16 mouse cellular contexts compared by ENCODE assay signal in the genomic region with DNA sequence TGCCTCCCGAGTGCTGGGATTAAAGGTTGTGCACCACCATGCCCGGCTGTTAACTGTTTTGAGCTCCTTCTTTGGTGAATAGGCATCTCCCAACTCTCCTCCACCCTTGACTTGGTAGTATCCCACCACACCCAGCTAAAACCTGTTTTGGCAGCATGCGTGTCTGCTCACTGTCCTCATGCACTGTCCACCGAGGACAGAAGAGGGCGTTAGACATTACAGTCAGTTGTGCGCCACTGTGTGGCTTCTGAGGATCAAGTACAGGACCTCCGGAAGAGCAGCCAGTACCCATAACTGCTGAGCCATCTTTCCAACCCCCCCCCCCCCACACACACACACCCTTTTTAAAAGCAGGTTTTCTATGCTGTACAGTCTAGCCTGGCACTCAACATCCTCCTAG. TPM values are rescaled to one million over a fixed set of nuclear protein-coding genes. Genes with fewer than 3 reads are reported as not detected.
DNase-seq lines count a peak whose midpoint lies in the region; ATAC-seq and TF ChIP-seq lines count a peak whose summit lies in the region.
"Had no signal": no experiment of that assay in that cellular context is flagged by ENCODE, and none has a peak within 500 bp of the region (broad histone marks: within the 10 kb centered on the region; RNA-seq: fewer than 3 reads in every experiment).

No protein-coding gene starts in this region.

- peak; percentile 11; the same call in 1 of the 2 replicates for TF ChIP-seq CTCF in testis, adult 2 months (IDR thresholded peaks at IDR 0.05; ENCODE audit: control insufficient read depth, insufficient read depth, insufficient replicate concordance, low read depth, low read length)
- TF ChIP-seq CTCF in stomach, postnatal 0 days (IDR thresholded peaks at IDR 0.05; ENCODE audit: low read depth) = peak; percentile 59

- no peak overlapping the region for H3K9ac ChIP-seq in heart, embryonic 15.5 days
- no peak overlapping the region for H3K9ac ChIP-seq in kidney, embryonic 15.5 days
- H3K9ac ChIP-seq in stomach, postnatal 0 days (ENCODE audit: low read length) = no peak overlapping the region
- H3K9ac ChIP-seq: lung, embryonic 15.5 days had no signal

- peaks cover 43% of the 10 kb centered on the region for H3K4me1 ChIP-seq in heart, embryonic 15.5 days (replicated peaks)
- peaks cover 42% of the 10 kb centered on the region for H3K4me1 ChIP-seq in kidney, embryonic 15.5 days
- H3K4me1 ChIP-seq in testis, adult 2 months (ENCODE audit: control insufficient read depth, insufficient read depth, low read length) = peaks cover 16% of the 10 kb centered on the region
- no peaks in the 10 kb centered on the region; the same call in 1 of the 2 replicates for H3K4me1 ChIP-seq in stomach, postnatal 0 days (replicated peaks; ENCODE audit: control insufficient read depth, insufficient read depth)

- DNase-seq in heart, adult 18-20 months = no peak
- peak; percentile 38 to 61 for DNase-seq in kidney, postnatal 36 days
- DNase-seq in testis, postnatal 10 days (ENCODE audit: low spot score) = no peak
- DNase-seq in stomach, postnatal 0 days (ENCODE audit: low spot score) = no peak
- DNase-seq: adrenal gland, postnatal 25 days; cerebellum, adult 9-11 months; gastrocnemius, postnatal 25 days; layer of hippocampus, postnatal 36 days had no signal

- WGBS in heart, embryonic 15.5 days = 64% methylated on average over 7 of the region's 7 CpGs
- 76% methylated on average over 7 of the region's 7 CpGs for WGBS in kidney, embryonic 15.5 days
- 66% methylated on average over 7 of the region's 7 CpGs for WGBS in stomach, postnatal 0 days

- H3K4me3 ChIP-seq in heart, embryonic 15.5 days = no peak overlapping the region
- H3K4me3 ChIP-seq in kidney, embryonic 15.5 days (replicated peaks) = no peak overlapping the region
- H3K4me3 ChIP-seq in testis, adult 2 months (ENCODE audit: control insufficient read depth, low read depth, low read length) = no peak overlapping the region
- H3K4me3 ChIP-seq in stomach, postnatal 0 days (ENCODE audit: low read depth, low read length) = no peak overlapping the region
- H3K4me3 ChIP-seq: lung, embryonic 15.5 days had no signal

- TF ChIP-seq POLR2A in testis, adult 2 months (IDR thresholded peaks at IDR 0.05; ENCODE audit: control insufficient read depth, low read depth, low read length) = no peak

- ATAC-seq in heart, embryonic 15.5 days (replicated peaks; ENCODE audit: insufficient number of reproducible peaks, insufficient read depth, low FRiP score, low read depth) = no peak
- no peak for ATAC-seq in kidney, embryonic 15.5 days (replicated peaks; ENCODE audit: low FRiP score)
- no peak for ATAC-seq in stomach, postnatal 0 days (ENCODE audit: low FRiP score, low TSS enrichment)
- ATAC-seq: forebrain, embryonic 16.5 days had no signal

- H3K4me2 ChIP-seq in heart, embryonic 15.5 days = no peak overlapping the region
- H3K4me2 ChIP-seq in kidney, embryonic 15.5 days = no peak overlapping the region
- H3K4me2 ChIP-seq in stomach, postnatal 0 days (replicated peaks; ENCODE audit: low read depth) = no peak overlapping the region
- H3K4me2 ChIP-seq: lung, embryonic 15.5 days had no signal

- H3K9me3 ChIP-seq in heart, embryonic 15.5 days (replicated peaks) = no peaks in the 10 kb centered on the region
- no peaks in the 10 kb centered on the region for H3K9me3 ChIP-seq in kidney, embryonic 15.5 days (replicated peaks)
- H3K9me3 ChIP-seq in stomach, postnatal 0 days (ENCODE audit: control insufficient read depth, low read length) = no peaks in the 10 kb centered on the region
- H3K9me3 ChIP-seq: lung, embryonic 15.5 days had no signal

- 0 out of 2 replicates have a peak overlapping the region, but pooled peaks have one; percentile 65 for H3K27ac ChIP-seq in heart, embryonic 15.5 days
- no peak overlapping the region for H3K27ac ChIP-seq in kidney, embryonic 15.5 days
- no peak overlapping the region for H3K27ac ChIP-seq in testis, adult 2 months (ENCODE audit: control insufficient read depth, insufficient read depth, low read depth, low read length)
- no peak overlapping the region for H3K27ac ChIP-seq in stomach, postnatal 0 days (replicated peaks)
- H3K27ac ChIP-seq: lung, embryonic 15.5 days had no signal

- H3K36me3 ChIP-seq in heart, embryonic 15.5 days = no peaks in the 10 kb centered on the region
- H3K36me3 ChIP-seq in kidney, embryonic 15.5 days = peaks cover under 1% of the 10 kb centered on the region; the same call in 1 of the 2 replicates
- no peaks in the 10 kb centered on the region for H3K36me3 ChIP-seq in testis, adult 2 months (ENCODE audit: control insufficient read depth, insufficient read depth, low read length)
- H3K36me3 ChIP-seq in stomach, postnatal 0 days (ENCODE audit: control insufficient read depth, insufficient read depth, low read length) = no peaks in the 10 kb centered on the region
- H3K36me3 ChIP-seq: lung, embryonic 15.5 days had no signal

- no peak for TF ChIP-seq EP300 in stomach, postnatal 0 days (optimal IDR thresholded peaks at IDR 0.05)

- H3K27me3 ChIP-seq in heart, embryonic 15.5 days = peaks cover 28% of the 10 kb centered on the region
- peaks cover 26% of the 10 kb centered on the region for H3K27me3 ChIP-seq in kidney, embryonic 15.5 days
- no peaks in the 10 kb centered on the region for H3K27me3 ChIP-seq in testis, adult 2 months (ENCODE audit: control insufficient read depth, insufficient read depth, low read length)
- no peaks in the 10 kb centered on the region for H3K27me3 ChIP-seq in stomach, postnatal 0 days (ENCODE audit: control insufficient read depth, insufficient read depth, low read length)

RNA-seq across cellular contexts. Expression of a gene that starts 3.7 kb away (rescaled TPM):
- polyA plus RNA-seq in heart, embryonic 15.5 days (2015; fragmentation: Nextera tagmentation; extraction: Ambion mirVana) = 0.27 TPM in 1 of 2 replicates, not detected in the other
- total RNA-seq in heart, adult 18-20 months (2021) = under 1 TPM in 1 of 2 experiments, not detected in 1; 0.57 TPM
- polyA plus RNA-seq in kidney, embryonic 15.5 days (2015; fragmentation: Nextera tagmentation; extraction: Ambion mirVana) = not detected in 2 replicates
- polyA plus RNA-seq in testis, adult 2 months (2012; rRNA removed) = 945 and 1,232 TPM in 2 replicates
- polyA plus RNA-seq in stomach, postnatal 0 days (2015; fragmentation: Nextera tagmentation; extraction: Ambion mirVana) = 0.36 and 0.44 TPM in 2 replicates
- total RNA-seq: adrenal gland, postnatal 25 days; gastrocnemius, postnatal 25 days; hematopoietic stem cell, adult 5-6 weeks; layer of hippocampus, postnatal 36 days had no signal
- polyA plus RNA-seq: limb, embryonic 11.5 days; lung, embryonic 15.5 days had no signal

RNA-seq across cellular contexts. Expression of a gene that starts 3.9 kb away (rescaled TPM):
- polyA plus RNA-seq in heart, embryonic 15.5 days (2015; fragmentation: Nextera tagmentation; extraction: Ambion mirVana) = not detected in 2 replicates
- total RNA-seq in heart, adult 18-20 months (2021) = not detected
- polyA plus RNA-seq in kidney, embryonic 15.5 days (2015; fragmentation: Nextera tagmentation; extraction: Ambion mirVana) = not detected in 2 replicates
- 252 and 267 TPM in 2 replicates for polyA plus RNA-seq in testis, adult 2 months (2012; rRNA removed)
- 0.07 TPM in 1 of 2 replicates, not detected in the other for polyA plus RNA-seq in stomach, postnatal 0 days (2015; fragmentation: Nextera tagmentation; extraction: Ambion mirVana)
- total RNA-seq: adrenal gland, postnatal 25 days; gastrocnemius, postnatal 25 days; hematopoietic stem cell, adult 5-6 weeks; layer of hippocampus, postnatal 36 days had no signal
- polyA plus RNA-seq: limb, embryonic 11.5 days; lung, embryonic 15.5 days; thymus, postnatal 0 days had no signal

RNA-seq across cellular contexts. Expression of a gene that starts 18.7 kb away (rescaled TPM):
- 283 and 352 TPM in 2 replicates for polyA plus RNA-seq in heart, embryonic 15.5 days (2015; fragmentation: Nextera tagmentation; extraction: Ambion mirVana)
- total RNA-seq in heart, adult 18-20 months (2021) = 1 to 10 TPM; 4.5 to 4.7 TPM
- polyA plus RNA-seq in kidney, embryonic 15.5 days (2015; fragmentation: Nextera tagmentation; extraction: Ambion mirVana) = 881 and 886 TPM in 2 replicates
- polyA plus RNA-seq in testis, adult 2 months (2012; rRNA removed) = 55.6 and 69.9 TPM in 2 replicates
- polyA plus RNA-seq in stomach, postnatal 0 days (2015; fragmentation: Nextera tagmentation; extraction: Ambion mirVana) = 153 and 174 TPM in 2 replicates

RNA-seq across cellular contexts. Expression of a gene that starts 33.3 kb away (rescaled TPM):
- polyA plus RNA-seq in heart, embryonic 15.5 days (2015; fragmentation: Nextera tagmentation; extraction: Ambion mirVana) = 23.1 and 27.2 TPM in 2 replicates
- 10 to 100 TPM; 46.7 to 49.1 TPM for total RNA-seq in heart, adult 18-20 months (2021)
- 26.4 and 28.8 TPM in 2 replicates for polyA plus RNA-seq in kidney, embryonic 15.5 days (2015; fragmentation: Nextera tagmentation; extraction: Ambion mirVana)
- 35.5 and 38.2 TPM in 2 replicates for polyA plus RNA-seq in testis, adult 2 months (2012; rRNA removed)
- polyA plus RNA-seq in stomach, postnatal 0 days (2015; fragmentation: Nextera tagmentation; extraction: Ambion mirVana) = 16.7 and 17.9 TPM in 2 replicates

RNA-seq across cellular contexts. Expression of a gene that starts 47.8 kb away (rescaled TPM):
- 99.9 and 134 TPM in 2 replicates for polyA plus RNA-seq in heart, embryonic 15.5 days (2015; fragmentation: Nextera tagmentation; extraction: Ambion mirVana)
- 10 to 100 TPM; 12.5 to 17.5 TPM for total RNA-seq in heart, adult 18-20 months (2021)
- polyA plus RNA-seq in kidney, embryonic 15.5 days (2015; fragmentation: Nextera tagmentation; extraction: Ambion mirVana) = 264 and 274 TPM in 2 replicates
- polyA plus RNA-seq in testis, adult 2 months (2012; rRNA removed) = 123 and 132 TPM in 2 replicates
- 110 TPM in 2 replicates for polyA plus RNA-seq in stomach, postnatal 0 days (2015; fragmentation: Nextera tagmentation; extraction: Ambion mirVana)

Comparison
In these comparisons a context has a peak if more than half of its experiments do, and no peak if none do; other contexts are left out.
1. DNase-seq: peak in kidney, postnatal 36 days (2 of 2); none in heart, adult 18-20 months (0 of 2), testis, postnatal 10 days (single experiment) and stomach, postnatal 0 days (single experiment).
2. RNA of a gene that starts 3.7 kb away (polyA plus RNA-seq): 945 to 1,232 TPM in testis, adult 2 months; 0.36 to 0.44 TPM in stomach, postnatal 0 days, not detected in kidney, embryonic 15.5 days and 0.27 TPM in heart, embryonic 15.5 days; every median in the first group is over 100 times any median in the second.
3. RNA of a gene that starts 3.9 kb away (polyA plus RNA-seq): 252 to 267 TPM in testis, adult 2 months; 0.07 TPM in stomach, postnatal 0 days, not detected in kidney, embryonic 15.5 days and not detected in heart, embryonic 15.5 days; every median in the first group is over 100 times any median in the second.